Mouse (Mus musculus) C2C12 (cell line): Measurements from ENCODE around the gene Oip5. TPM values are rescaled to one million over a fixed set of nuclear protein-coding genes. Genes with fewer than 3 reads are reported as not detected.
"Not testable (repeated sequence)": the region's sequence is repeated elsewhere in the genome, so short reads cannot be mapped to it uniquely, and the experiment has no call there.

Experiments
- H3K27me3 ChIP-seq: one replicate; pipeline ENCODE4 v1.6.1; 2011; ENCODE audit not compliant: control insufficient read depth, insufficient read depth, insufficient read length
- H3K36me3 ChIP-seq: one replicate; pipeline ENCODE4 v1.6.1; 2011; ENCODE audit not compliant: control insufficient read depth, insufficient read depth
- H3K4me3 ChIP-seq: one replicate; pipeline ENCODE4 v1.5.1; 2011; ENCODE audit warnings: mild to moderate bottlenecking, control low read depth; ENCODE audit not compliant: poor library complexity, insufficient read depth, severe bottlenecking
- H3K79me2 ChIP-seq: one replicate; pipeline ENCODE4 v1.6.1; 2011; ENCODE audit not compliant: control insufficient read depth, insufficient read depth
- H3K79me3 ChIP-seq: one replicate; pipeline ENCODE4 v1.6.1; 2011; ENCODE audit warnings: low read depth, control low read depth
- H3ac ChIP-seq: one replicate; pipeline ENCODE3; 2011; ENCODE audit warnings: low read depth; ENCODE audit not compliant: control insufficient read depth, insufficient read length
- CEBPB ChIP-seq: IDR thresholded peaks from one replicate; pipeline ENCODE4 v1.6.1; 2011; ENCODE audit warnings: low read depth, mild to moderate bottlenecking, control low read depth, moderate library complexity
- CTCF ChIP-seq: IDR thresholded peaks from one replicate; pipeline ENCODE4 v1.5.1; 2011; ENCODE audit not compliant: control insufficient read depth, insufficient read depth, insufficient read length
- FOSL1 ChIP-seq: IDR thresholded peaks from one replicate; pipeline ENCODE4 v1.8.0; 2011; ENCODE audit warnings: mild to moderate bottlenecking, low read length; ENCODE audit not compliant: poor library complexity, insufficient read depth, severe bottlenecking
- MAX ChIP-seq: IDR thresholded peaks from one replicate; pipeline ENCODE4 v1.6.1; 2011; ENCODE audit warnings: mild to moderate bottlenecking, control low read depth
- MYOD1 ChIP-seq: IDR thresholded peaks from one replicate; pipeline ENCODE4 v1.6.1; 2011; ENCODE audit warnings: low read depth; ENCODE audit not compliant: control insufficient read depth, insufficient read length
- MYOG ChIP-seq: IDR thresholded peaks from one replicate; pipeline ENCODE4 v1.6.1; 2011; ENCODE audit not compliant: control insufficient read depth, insufficient read length; ENCODE audit errors: extremely low read depth
- USF1 ChIP-seq: IDR thresholded peaks from one replicate; pipeline ENCODE4 v1.6.1; 2011; ENCODE audit warnings: low read depth, mild to moderate bottlenecking, control low read depth, moderate library complexity
- long read RNA-seq, 2 experiments: library from polyadenylated mRNA; unstranded; transcript quantifications; one replicate each; pipeline ENCODE4 v2.0.0; 2019 to 2020
- polyA plus RNA-seq: library from polyadenylated mRNA; unstranded; fragments of >200 nt; fragmentation: generic; extraction: Trizol; gene quantifications from one replicate; pipeline ENCODE4 v1.2.1, GENCODE M21; 2012; ENCODE audit warnings: missing spikeins

Oip5 gene
- polyA plus RNA-seq = 9.0 TPM
- long read RNA-seq, experiment 1, transcript Oip5-202 (6 exons, 1,082 nt) = major isoform, 11 of 11 reads
- long read RNA-seq, experiment 1, partial matches to known transcripts = 0 of 11 reads
- long read RNA-seq, experiment 1, other reads (novel, unspliced or antisense) = 0 of 11 reads
- long read RNA-seq, experiment 2, transcript Oip5-202 (6 exons, 1,082 nt) = major isoform, 12 of 15 reads
- long read RNA-seq, experiment 2, partial matches to known transcripts = 0 of 15 reads
- long read RNA-seq, experiment 2, other reads (novel, unspliced or antisense) = 3 of 15 reads

DNA sequence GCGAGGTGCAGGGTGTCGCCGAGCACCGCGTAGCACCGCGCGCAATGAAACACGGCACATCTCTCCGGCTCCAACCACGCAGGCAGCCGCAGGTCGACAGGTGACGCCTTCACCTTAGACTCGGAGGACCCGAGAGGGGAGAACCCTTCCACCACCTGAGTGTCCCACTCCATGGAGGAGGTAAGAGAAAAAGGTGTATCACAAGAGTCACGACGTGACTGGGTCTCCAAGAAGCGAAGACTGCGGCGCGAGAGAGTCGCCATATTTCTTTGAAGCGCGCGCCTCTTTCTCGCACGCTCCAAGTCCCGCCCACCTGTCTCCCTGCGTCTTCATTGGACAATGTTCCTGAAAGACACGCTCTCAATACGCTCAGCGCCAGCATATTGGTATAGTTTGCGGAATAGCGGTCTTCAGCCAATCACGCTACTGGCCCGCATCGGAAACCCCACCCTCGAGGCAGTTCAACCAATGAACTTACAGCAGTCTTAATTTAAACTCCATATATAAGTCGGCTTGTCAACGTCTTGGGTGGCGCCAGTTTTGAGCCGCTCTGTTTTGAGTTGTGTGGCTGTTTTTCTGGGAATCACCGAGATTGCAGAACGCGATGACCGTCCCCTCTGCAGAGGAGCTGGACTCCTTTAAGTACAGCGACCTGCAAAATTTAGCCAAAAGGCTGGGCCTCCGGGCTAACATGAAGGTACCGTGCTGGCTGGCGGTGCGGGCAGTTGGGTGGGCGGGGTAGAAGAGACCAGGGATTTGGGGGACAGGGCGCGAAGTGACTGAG lies at the start of gene Oip5, which contains the start of gene Nusap1:
TSS of gene Oip5 (minus strand) at position 271 of the 784 bp plus-strand sequence.
TSS of gene Nusap1 (plus strand) at position 100 of the 784 bp plus-strand sequence.
- Histone ChIP-seq H3K79me3 (peaks cover 19% of the 10 kb centered on the region), H3K79me2 (peaks cover 56% of the 10 kb centered on the region), H3K36me3 (peaks cover under 1% of the 10 kb centered on the region), H3K4me3 (peak within 1 kb of the TSS; percentile 95), H3K27me3 (no peaks in the 10 kb centered on the region), H3ac (peak within 1 kb of the TSS; percentile 88)
- TF ChIP-seq MAX = no peak
- TF ChIP-seq MYOD1 = no peak
- TF ChIP-seq CTCF = no peak
- TF ChIP-seq USF1 = no peak
- TF ChIP-seq FOSL1 = no peak
- TF ChIP-seq MYOG = no peak
- no peak for TF ChIP-seq CEBPB

DNA sequence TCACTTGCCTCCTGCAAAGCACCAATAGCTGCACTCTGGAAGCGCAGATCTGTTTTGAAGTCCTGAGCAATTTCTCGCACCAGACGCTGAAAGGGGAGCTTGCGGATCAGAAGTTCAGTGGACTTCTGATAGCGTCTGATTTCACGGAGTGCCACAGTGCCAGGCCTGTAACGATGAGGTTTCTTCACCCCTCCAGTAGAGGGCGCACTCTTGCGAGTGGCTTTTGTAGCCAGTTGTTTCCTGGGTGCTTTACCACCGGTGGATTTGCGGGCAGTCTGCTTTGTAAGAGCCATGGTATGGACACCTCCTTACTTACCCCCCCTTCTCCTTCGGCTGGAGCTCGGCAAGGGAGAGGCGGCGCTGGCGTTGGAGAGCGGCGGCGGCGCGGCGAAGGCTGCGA lies 47.5 kb upstream of the Oip5 start:
- H3K4me3 ChIP-seq, H3ac ChIP-seq, H3K27me3 ChIP-seq, H3K36me3 ChIP-seq: not testable (repeated sequence)
- peaks cover 19% of the 10 kb centered on the region for H3K79me2 ChIP-seq
- peaks cover 14% of the 10 kb centered on the region for H3K79me3 ChIP-seq

DNA sequence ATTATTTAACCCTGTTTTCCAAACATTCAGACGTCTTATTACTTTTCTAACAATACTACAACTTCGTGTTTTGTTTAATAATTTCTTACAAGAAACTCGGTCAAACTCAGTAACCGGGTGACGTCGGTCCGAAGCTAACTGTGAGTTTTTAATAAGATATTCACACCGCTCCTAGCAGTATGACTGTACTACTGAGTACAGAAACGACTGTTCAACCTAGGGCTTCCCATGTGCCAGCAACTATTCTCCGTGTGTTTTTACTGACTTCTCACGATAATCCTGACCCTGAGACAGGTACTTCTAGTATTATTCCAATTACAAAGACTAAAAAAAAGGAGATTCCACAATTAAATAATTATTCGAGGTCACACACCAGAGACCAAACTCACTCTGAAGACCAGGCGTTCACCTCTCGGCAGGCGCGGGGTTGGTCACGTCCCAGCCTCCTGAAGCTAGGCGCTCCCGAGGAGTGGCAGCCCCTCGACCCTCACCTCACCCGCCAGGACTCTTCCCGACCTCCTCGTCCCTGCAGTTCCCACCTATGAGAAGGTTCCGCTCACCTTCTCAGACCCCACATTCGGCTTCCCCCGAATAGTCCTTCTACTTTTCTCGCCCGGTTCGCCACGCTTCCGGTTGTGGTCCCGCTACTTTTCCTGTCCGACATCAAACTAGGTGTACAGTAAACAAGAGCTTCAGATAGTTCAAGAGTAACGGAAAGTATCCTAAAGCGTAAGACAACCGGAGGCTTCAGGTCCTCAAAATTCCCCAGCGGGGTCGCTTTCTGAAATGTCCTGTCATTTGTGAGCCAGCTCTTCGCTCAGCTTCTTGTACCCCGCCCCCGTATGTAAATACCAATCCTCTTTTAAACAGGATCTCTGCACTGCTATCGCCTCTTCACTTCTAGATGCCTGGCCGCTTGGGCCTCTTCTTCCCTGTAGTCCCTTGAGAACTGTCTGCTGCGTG lies 44.2 kb upstream of the Oip5 start, which contains the start of gene Ndufaf1:
TSS of gene Ndufaf1 (minus strand) at position 608 of the 963 bp plus-strand sequence.
- Histone ChIP-seq H3K79me2 (peaks cover 40% of the 10 kb centered on the region), H3K79me3 (peaks cover 17% of the 10 kb centered on the region), H3K36me3 (peaks cover 26% of the 10 kb centered on the region), H3K4me3 (peak within 1 kb of the TSS; percentile 67), H3ac (peak within 1 kb of the TSS; percentile 99), H3K27me3 (no peaks in the 10 kb centered on the region)
- TF ChIP-seq CTCF = no peak
- no peak for TF ChIP-seq MAX
- no peak for TF ChIP-seq CEBPB
- no peak for TF ChIP-seq MYOG
- no peak for TF ChIP-seq MYOD1
- TF ChIP-seq USF1 = no peak
- TF ChIP-seq FOSL1 = no peak

DNA sequence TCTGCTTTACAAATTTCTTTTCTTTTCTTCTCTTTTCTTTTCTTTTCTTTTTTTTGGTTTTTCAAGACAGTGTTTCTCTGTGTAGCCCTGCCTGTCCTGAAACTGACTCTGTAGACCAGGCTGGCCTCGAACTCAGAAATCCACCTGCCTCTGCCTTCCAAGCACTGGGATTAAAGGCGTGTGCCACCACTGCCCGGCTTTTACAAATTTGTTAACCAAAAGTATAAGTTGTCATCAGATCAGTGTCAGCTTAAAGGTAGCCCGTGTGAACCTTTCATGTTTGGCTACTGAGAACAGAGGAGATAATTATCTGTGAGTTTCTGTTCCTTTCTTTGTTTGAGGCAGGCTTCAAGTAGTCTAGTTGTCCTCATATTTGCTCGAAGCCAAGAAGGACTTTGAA lies 26.0 kb upstream of the Oip5 start:
- Histone ChIP-seq H3K79me3 (no peaks in the 10 kb centered on the region), H3K79me2 (no peaks in the 10 kb centered on the region), H3ac (no peak overlapping the region), H3K27me3 (no peaks in the 10 kb centered on the region), H3K36me3 (peaks cover 84% of the 10 kb centered on the region), H3K4me3 (no peak overlapping the region)
- TF ChIP-seq CEBPB (no peak), CTCF (no peak), MYOG (no peak), FOSL1 (no peak), MAX (no peak), MYOD1 (no peak), USF1 (no peak)

DNA sequence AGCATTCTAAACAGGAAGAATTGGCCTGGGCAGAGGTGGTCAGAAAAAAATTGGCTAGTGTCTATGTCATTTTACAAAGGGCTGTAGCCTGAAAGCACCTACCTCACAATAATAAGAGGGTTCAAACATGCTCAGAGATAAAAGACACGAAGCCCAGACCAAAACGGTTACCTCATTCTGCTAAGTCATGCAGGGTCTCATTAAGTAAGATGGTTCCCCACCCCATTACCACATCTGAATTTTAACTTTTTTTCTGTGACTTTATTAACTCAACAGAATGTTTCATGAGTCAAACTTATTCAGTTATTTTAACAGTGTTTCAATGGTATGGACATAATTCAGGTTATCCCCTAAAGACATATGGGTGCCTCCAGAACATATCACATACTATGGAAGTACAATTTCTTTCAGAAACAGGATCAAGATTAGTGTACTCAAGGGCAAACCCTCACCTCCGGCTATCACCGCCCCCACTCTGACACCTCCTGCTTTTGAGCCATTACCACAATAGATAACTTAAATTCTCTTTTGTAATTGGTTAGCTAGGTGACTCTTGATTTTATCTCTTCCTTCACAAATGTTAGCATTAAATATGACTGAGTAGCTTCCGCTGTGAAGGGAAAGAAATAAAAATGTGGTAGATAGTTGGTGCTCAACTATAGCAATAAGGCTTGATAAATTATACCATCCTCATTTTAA lies 23.1 kb upstream of the Oip5 start:
- Histone ChIP-seq H3K79me2 (no peaks in the 10 kb centered on the region), H3K79me3 (no peaks in the 10 kb centered on the region), H3ac (no peak overlapping the region), H3K36me3 (peaks cover 74% of the 10 kb centered on the region), H3K27me3 (no peaks in the 10 kb centered on the region), H3K4me3 (no peak overlapping the region)
- TF ChIP-seq MAX = no peak
- TF ChIP-seq MYOG = no peak
- TF ChIP-seq CTCF = no peak
- TF ChIP-seq FOSL1 = no peak
- no peak for TF ChIP-seq MYOD1
- no peak for TF ChIP-seq USF1
- TF ChIP-seq CEBPB = no peak
